Mouse (Mus musculus) stomach, embryonic 15.5 days (tissue): ENCODE measurements at regions not wholly inside any gene's neighbourhood (a gene's known extent, or its start where the extent isn't known, plus 50 kb on each side); places are given as distances from the start of the nearest gene placed in this dataset.

Experiments used
- ATAC-seq: fragments of 200-750 bp; cut with Nextera tagmentation; 2 replicates; pipeline ENCODE4 v1.8.0; 2017; ENCODE audit warnings: low read depth, moderate number of reproducible peaks, moderate TSS enrichment; ENCODE audit not compliant: insufficient read depth, low FRiP score
- H3K27ac ChIP-seq: fragments of 300-500 bp; sonication (generic); 2 replicates; pipeline ENCODE4 v1.5.1; 2015; ENCODE audit warnings: mild to moderate bottlenecking, inconsistent platforms
- H3K27me3 ChIP-seq: fragments of 300-500 bp; sonication (generic); replicated peaks from 2 replicates; pipeline ENCODE4 v1.6.1; 2015; ENCODE audit warnings: inconsistent platforms
- H3K36me3 ChIP-seq: fragments of 300-500 bp; sonication (generic); 2 replicates; pipeline ENCODE4 v1.6.1; 2015; ENCODE audit warnings: inconsistent platforms
- H3K4me1 ChIP-seq: fragments of 300-500 bp; sonication (generic); 2 replicates; pipeline ENCODE4 v1.6.1; 2015; ENCODE audit warnings: inconsistent platforms
- H3K4me2 ChIP-seq: fragments of 300-500 bp; sonication (generic); 2 replicates; pipeline ENCODE4 v1.6.1; 2015; ENCODE audit warnings: mild to moderate bottlenecking, inconsistent platforms
- H3K4me3 ChIP-seq: fragments of 300-500 bp; sonication (generic); replicated peaks from 2 replicates; pipeline ENCODE4 v1.5.1; 2015; ENCODE audit warnings: inconsistent platforms
- H3K9ac ChIP-seq: fragments of 300-500 bp; sonication (generic); 2 replicates; pipeline ENCODE4 v1.6.1; 2015; ENCODE audit warnings: inconsistent platforms
- H3K9me3 ChIP-seq: fragments of 300-500 bp; sonication (generic); 2 replicates; pipeline ENCODE4 v1.6.1; 2016; ENCODE audit warnings: inconsistent platforms
- WGBS: fragments of 180-500 bp; shearing (Covaris S2); methylation state at CpG from one replicate; pipeline ENCODE4 v1.1.7; 2015; 5-methylcytosine and 5-hydroxymethylcytosine counted together

DNA sequence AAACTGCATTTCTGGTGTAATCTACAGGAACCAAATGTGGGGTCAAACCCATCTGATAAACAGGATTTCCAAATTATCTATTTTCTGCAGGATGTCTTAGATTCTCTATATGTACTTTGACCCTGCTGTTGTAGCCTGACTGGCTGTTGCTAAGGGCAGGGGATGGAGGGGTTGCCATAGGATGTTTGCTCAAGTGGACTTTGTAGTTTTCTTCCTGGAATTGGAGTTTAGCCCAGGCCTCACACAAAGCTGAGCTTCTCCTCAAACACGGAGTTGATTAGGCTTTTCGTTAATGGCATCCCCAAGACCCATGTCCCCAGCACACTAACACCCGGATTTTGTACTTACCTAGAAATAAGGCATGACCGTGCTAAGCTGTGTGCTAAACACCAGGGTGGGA is 173.3 kb downstream of the Atp23 start:
- Histone ChIP-seq H3K4me2 (no peak overlapping the region), H3K27ac (no peak overlapping the region), H3K9ac (no peak overlapping the region), H3K4me3 (no peak overlapping the region), H3K4me1 (no peaks in the 10 kb centered on the region), H3K36me3 (no peaks in the 10 kb centered on the region), H3K9me3 (no peaks in the 10 kb centered on the region), H3K27me3 (no peaks in the 10 kb centered on the region)
- ATAC-seq, result no peak
- WGBS, result 87% methylated on average over 4 of the region's 4 CpGs

DNA sequence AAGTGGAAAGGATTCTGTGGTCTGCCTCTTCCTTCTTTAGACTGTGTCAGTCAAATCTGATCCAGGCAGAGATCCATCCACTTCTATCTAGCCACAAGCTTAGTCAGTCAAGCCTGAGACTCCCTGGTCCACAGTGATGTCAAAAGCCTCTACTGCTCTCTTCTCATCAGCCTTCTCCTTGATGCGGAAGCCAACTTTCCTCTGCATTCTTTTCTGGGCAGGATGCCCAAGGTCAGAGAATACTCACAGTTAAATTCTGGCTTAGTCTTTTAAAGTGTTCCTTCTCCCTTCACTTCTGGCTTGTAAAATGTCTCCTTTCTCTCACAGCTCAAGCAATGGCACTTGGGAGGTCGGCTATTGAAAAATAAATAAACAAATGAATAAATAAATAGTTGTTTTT is 183.2 kb downstream of the Atp23 start:
- no peak overlapping the region for H3K27ac ChIP-seq
- H3K4me1 ChIP-seq, result no peaks in the 10 kb centered on the region
- no peak overlapping the region for H3K9ac ChIP-seq
- no peaks in the 10 kb centered on the region for H3K9me3 ChIP-seq
- ATAC-seq, result no peak
- no peaks in the 10 kb centered on the region for H3K27me3 ChIP-seq
- H3K36me3 ChIP-seq, result no peaks in the 10 kb centered on the region
- no peak overlapping the region for H3K4me3 ChIP-seq
- WGBS, result 61% methylated on average over 2 of the region's 2 CpGs
- H3K4me2 ChIP-seq, result no peak overlapping the region

DNA sequence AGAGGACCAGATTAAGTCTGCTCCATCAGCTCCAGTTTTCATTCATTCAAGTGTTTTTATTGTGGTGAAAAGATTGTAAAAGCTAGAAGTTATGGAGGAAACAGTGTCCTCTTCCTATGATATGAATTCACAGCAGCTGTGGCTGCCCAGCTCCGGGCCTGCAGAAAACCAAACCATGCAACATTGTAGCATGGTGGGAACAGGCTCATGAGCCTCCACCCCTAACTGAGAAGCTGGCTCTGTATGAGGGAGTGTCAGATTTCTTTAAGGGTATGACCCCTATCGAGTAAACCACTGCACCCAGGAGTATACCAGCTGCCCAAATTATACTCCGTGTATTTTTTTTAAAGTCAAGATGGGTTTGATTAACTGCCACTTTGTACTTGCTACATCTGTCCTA is 189.4 kb downstream of the Atp23 start:
- Histone ChIP-seq H3K4me2 (no peak overlapping the region), H3K9ac (no peak overlapping the region)
- 15% methylated on average over 3 of the region's 3 CpGs for WGBS

DNA sequence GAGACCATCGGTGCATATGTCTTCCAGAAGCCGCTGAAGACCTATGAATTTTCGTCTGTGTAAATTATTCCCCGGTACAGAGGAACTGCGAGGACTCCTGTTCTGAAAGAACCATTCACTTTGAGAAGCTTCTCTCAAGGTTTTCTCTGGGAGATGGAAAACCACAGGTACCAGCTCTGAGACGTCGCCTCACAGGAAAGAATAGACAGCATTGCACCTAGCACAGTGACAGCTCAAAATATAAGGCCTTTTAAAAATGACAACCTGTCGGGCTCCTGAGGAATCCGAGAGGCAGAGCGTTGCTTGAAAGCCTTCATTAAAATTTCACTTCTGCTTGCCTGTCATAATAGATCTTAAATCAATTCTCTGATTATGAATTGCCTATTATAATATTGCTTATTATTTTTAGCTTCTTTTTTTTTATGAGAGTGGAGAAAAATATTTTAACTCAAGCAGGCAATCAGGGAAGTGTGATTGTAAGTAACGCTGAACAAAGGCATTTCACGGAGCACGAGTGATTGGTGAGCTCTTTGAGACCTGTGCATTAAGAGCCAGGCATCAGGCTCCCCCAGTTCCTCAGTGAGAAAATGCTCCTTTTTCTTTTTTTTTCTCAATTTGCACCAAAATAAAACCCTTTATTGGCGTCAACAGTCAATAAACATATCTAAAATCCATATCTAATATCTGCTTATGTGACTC is 191.8 kb downstream of the Atp23 start:
- no peak overlapping the region for H3K4me2 ChIP-seq
- H3K9me3 ChIP-seq, result no peaks in the 10 kb centered on the region
- no peak overlapping the region for H3K27ac ChIP-seq
- H3K9ac ChIP-seq, result no peak overlapping the region
- 68% methylated on average over 14 of the region's 14 CpGs for WGBS
- H3K27me3 ChIP-seq, result no peaks in the 10 kb centered on the region
- H3K36me3 ChIP-seq, result no peaks in the 10 kb centered on the region
- ATAC-seq, result no peak
- H3K4me1 ChIP-seq, result no peaks in the 10 kb centered on the region
- no peak overlapping the region for H3K4me3 ChIP-seq

More for the DNA sequence above, 189.4 kb downstream of the Atp23 start:
- Histone ChIP-seq H3K27me3 (no peaks in the 10 kb centered on the region), H3K27ac (no peak overlapping the region), H3K9me3 (no peaks in the 10 kb centered on the region), H3K36me3 (no peaks in the 10 kb centered on the region), H3K4me1 (no peaks in the 10 kb centered on the region), H3K4me3 (no peak overlapping the region)
- no peak for ATAC-seq

DNA sequence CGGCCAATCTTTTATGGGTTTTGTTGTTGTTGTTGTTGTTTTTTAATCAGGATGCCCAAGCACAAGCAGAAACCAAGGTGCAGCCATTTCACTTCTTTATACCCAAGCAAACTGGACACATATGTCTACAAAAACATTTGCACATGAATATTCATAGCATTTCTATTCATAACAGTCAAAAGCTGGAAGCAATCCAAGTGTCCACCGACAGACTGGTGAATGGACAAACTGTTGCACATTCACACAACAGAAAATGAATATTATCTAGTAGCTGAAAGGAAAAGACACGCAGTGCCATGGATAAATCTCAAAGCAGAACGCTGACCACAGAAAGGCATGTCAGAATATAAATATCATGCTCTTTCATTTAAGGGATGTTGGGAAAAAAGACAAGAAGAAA is 192.4 kb downstream of the Atp23 start:
- H3K9ac ChIP-seq, result no peak overlapping the region
- no peak overlapping the region for H3K4me3 ChIP-seq
- no peak overlapping the region for H3K4me2 ChIP-seq
- H3K27me3 ChIP-seq, result no peaks in the 10 kb centered on the region
- ATAC-seq, result no peak
- WGBS, result 60% methylated on average over 4 of the region's 4 CpGs
- no peaks in the 10 kb centered on the region for H3K4me1 ChIP-seq
- H3K9me3 ChIP-seq, result no peaks in the 10 kb centered on the region
- no peaks in the 10 kb centered on the region for H3K36me3 ChIP-seq
- no peak overlapping the region for H3K27ac ChIP-seq

DNA sequence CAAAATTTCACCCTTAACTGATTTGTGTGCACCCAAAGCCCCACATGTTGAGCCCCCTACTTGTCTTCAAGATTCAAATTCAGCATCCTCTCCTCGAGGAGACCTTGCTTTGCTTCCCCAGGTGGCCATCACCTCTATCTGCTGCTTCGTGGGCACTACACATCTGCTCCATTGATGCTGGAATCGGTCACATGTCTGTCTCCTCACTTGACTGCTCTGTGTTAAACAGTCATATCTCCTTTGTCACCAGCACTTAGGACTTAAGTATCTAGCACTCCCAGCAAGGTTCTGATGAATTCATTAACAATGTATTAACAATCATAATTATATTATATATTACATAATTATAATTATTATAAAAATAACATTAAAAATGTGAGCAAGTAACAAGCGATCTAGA is 192.9 kb downstream of the Atp23 start:
- Histone ChIP-seq H3K4me3 (no peak overlapping the region), H3K27ac (no peak overlapping the region), H3K4me2 (no peak overlapping the region), H3K27me3 (no peaks in the 10 kb centered on the region), H3K9me3 (no peaks in the 10 kb centered on the region), H3K4me1 (no peaks in the 10 kb centered on the region), H3K36me3 (no peaks in the 10 kb centered on the region), H3K9ac (no peak overlapping the region)
- 75% methylated on average over 4 of the region's 4 CpGs for WGBS
- ATAC-seq, result no peak

DNA sequence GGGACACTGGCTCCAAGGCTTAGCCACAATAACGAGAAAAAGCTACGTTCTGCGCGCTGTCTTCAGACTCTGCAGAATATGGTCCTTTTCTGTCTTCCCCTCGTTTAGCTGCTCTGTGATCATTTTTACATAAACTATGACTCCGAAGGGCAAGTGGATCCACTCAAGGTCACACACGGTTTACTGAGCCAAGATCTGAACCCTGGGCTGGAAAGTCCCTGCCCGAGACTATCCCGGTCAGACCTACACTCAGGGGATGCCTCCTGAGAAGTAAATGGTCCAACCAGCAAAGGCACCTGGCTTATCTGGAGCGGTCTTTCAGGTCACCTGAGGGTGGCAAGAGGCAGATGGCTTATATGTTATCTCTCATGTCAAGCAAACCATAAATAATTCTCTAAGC is 204.1 kb downstream of the Atp23 start:
- Histone ChIP-seq H3K27ac (no peak overlapping the region), H3K4me2 (no peak overlapping the region), H3K36me3 (no peaks in the 10 kb centered on the region), H3K4me3 (no peak overlapping the region), H3K27me3 (no peaks in the 10 kb centered on the region), H3K4me1 (no peaks in the 10 kb centered on the region), H3K9ac (no peak overlapping the region), H3K9me3 (no peaks in the 10 kb centered on the region)
- WGBS, result 72% methylated on average over 10 of the region's 10 CpGs
- no peak for ATAC-seq

DNA sequence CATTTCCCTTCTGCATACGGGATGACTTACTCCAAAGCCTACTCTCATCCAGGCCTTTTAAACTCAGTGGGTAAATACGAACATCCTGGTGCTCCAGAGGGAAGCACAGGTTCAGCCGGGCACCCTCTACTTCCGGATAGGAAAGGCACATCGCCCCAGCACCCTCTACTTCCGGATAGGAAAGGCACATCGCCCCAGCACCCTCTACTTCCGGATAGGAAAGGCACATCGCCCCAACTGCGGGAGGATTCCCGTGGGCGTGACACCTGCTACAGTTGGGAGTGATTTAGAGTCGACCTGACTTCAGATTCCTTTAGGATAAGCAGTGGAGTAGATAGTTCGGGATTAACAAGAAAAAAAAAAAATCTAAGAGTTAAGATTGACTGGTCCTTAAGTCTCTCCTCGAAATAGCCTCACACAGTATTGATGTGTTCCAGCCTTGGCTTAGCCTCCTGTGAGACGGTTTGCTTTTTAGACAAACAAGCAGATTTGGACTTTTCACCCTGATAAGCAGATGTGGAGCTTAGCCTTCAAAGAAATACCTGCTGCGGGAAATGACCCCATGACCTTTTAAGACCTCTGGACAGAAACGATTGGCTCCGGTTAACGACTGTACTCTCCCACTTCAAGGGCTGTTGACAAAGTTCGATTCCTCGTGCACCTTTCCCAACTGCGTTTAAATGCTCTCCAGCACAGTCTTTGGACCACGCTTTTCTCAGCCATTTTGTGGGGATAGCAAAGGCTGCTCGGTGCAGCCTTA is 210.1 kb downstream of the Atp23 start:
- H3K4me2 ChIP-seq, result no peak overlapping the region
- 50% methylated on average over 25 of the region's 25 CpGs for WGBS

DNA sequence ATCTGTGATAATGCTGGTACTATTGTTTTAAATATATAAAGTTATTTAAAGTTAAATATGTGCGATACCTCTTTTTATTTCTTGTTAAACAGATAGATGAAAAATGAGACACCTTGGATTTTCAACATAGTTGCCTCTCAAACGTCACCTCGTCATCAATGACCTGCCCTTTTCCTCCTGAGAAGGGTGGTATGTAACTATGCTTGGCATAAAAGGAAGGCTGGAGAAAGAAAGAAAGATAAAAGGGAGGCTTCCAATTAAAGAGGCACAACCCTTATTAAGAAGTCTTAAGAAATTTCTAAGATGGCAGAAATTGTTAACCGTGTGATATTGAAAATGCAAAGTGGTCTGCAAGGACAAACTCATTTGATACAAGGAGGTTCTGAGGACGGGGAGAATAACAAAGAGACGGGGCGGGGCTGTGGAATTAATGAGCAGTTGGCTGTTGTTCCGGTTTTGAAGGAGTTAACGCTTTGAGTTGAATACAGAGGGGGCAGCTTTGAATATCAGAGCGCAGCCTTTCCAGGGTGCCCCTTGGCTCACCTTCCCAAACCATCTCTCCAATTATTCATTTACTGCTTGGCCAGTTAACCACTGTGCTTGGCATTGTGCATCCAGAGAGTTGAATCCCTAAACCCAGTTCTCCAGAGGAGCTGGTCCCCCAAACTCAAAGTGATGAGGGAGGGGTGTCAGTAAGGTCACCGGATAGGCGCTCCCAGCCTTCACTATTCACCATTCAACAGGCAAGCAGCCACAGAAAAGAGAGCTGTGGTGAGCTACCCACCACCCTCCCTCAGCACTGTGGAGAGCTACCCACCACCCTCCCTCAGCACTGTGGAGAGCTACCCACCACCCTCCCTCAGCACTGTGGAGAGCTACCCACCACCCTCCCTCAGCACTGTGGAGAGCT is 220.6 kb downstream of the Atp23 start:
- ATAC-seq, result no peak
- WGBS, result 12% methylated on average over 12 of the region's 12 CpGs
- Histone ChIP-seq H3K4me2 (no peak overlapping the region), H3K9me3 (no peaks in the 10 kb centered on the region), H3K27me3 (no peaks in the 10 kb centered on the region), H3K27ac (no peak overlapping the region), H3K4me3 (no peak overlapping the region), H3K9ac (no peak overlapping the region), H3K4me1 (no peaks in the 10 kb centered on the region), H3K36me3 (no peaks in the 10 kb centered on the region)

More for the DNA sequence above, 210.1 kb downstream of the Atp23 start:
- no peaks in the 10 kb centered on the region for H3K9me3 ChIP-seq
- H3K9ac ChIP-seq, result no peak overlapping the region
- H3K27me3 ChIP-seq, result no peaks in the 10 kb centered on the region
- H3K36me3 ChIP-seq, result no peaks in the 10 kb centered on the region
- no peak overlapping the region for H3K4me3 ChIP-seq
- no peak overlapping the region for H3K27ac ChIP-seq
- ATAC-seq, result no peak
- H3K4me1 ChIP-seq, result no peaks in the 10 kb centered on the region

DNA sequence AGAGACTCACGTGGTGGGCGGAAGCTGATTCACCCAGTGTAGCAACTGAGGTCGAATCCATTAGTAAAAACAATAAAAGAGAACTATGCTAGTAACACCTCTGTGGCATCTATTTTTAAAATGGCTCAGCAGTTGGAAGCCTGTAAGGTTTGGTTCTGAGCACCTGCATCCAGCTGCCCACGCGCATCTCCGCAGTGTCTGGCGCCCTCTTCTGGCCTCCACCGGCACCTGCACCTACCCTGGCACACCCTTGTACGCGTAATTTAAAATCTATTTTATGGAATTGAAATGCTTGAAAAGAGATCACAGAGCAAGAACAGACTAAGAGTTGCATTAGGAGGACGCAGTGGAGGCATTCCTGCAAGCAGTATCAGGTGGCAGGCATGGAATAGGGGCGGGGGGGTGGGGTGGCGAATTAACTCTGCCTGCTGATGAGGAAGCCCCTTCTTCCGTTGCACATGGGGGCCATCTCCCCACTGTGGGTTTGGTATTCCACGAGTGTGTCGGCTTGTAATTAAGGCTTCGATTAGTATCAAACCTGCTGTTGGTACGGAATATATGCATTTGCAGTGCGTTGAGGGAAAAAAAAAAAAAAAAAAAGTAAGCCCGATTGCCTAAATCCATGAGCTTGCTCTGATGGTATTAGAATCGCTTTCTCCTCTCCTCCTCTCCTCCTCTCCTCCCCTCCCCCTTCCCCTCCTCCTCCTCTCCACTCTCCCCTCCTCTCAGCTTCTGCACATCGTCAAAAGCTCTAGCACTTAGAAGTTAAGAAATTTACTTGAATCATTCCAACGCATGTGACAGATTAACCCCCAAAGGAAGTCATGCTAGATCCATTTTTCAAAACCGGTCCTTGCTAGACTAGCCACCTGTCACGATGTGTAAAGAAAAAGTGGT is 221.7 kb downstream of the Atp23 start:
- ATAC-seq, result no peak
- H3K27ac ChIP-seq, result no peak overlapping the region
- no peak overlapping the region for H3K9ac ChIP-seq
- no peaks in the 10 kb centered on the region for H3K27me3 ChIP-seq
- no peaks in the 10 kb centered on the region for H3K9me3 ChIP-seq
- H3K4me1 ChIP-seq, result no peaks in the 10 kb centered on the region
- no peak overlapping the region for H3K4me3 ChIP-seq
- no peak overlapping the region for H3K4me2 ChIP-seq
- WGBS, result 26% methylated on average over 25 of the region's 25 CpGs
- no peaks in the 10 kb centered on the region for H3K36me3 ChIP-seq

DNA sequence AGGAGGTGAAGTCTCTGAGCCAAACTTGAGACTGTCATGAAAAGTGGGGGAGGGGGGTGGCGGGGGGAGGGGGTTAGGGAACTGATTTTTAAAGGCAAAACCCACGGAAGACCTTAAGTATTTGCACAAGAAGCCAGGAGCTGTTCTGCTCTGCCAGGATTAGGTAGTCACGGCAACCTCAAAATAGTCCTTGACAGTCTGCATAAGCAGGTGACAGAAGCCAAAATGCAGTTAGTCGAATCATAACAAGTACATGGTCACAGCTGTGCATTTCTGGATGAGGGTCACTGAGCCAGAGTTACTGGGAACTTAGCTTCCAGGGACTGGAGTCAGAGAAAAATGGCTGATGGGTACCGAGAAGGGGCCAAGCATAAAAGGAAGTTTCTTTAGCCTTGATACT is 227.7 kb downstream of the Atp23 start:
- no peaks in the 10 kb centered on the region for H3K27me3 ChIP-seq
- no peak overlapping the region for H3K4me2 ChIP-seq
- H3K9me3 ChIP-seq, result no peaks in the 10 kb centered on the region
- no peak overlapping the region for H3K4me3 ChIP-seq
- H3K4me1 ChIP-seq, result no peaks in the 10 kb centered on the region
- no peaks in the 10 kb centered on the region for H3K36me3 ChIP-seq
- no peak overlapping the region for H3K9ac ChIP-seq
- no peak for ATAC-seq
- 44% methylated on average over 5 of the region's 5 CpGs for WGBS
- H3K27ac ChIP-seq, result no peak overlapping the region
